Mouse (Mus musculus) gastrocnemius, postnatal 25 days (tissue): ENCODE measurements around the gene Myef2. TPM values are rescaled to one million over a fixed set of nuclear protein-coding genes. Genes with fewer than 3 reads are reported as not detected.
"Not testable (repeated sequence)": the region's sequence is repeated elsewhere in the genome, so short reads cannot be mapped to it uniquely, and the experiment has no call there.

Experiments used
- DNase-seq: peaks from one replicate; pipeline ENCODE4 v3.0.0; 2022
- long read RNA-seq, 2 experiments: library from polyadenylated mRNA; stranded (forward); transcript quantifications; one replicate each; pipeline ENCODE4 v2.0.0; 2021
- total RNA-seq, 2 experiments: library from RNA; stranded (reverse); gene quantifications; 1 replicate in 1 of 2; 2 replicates in 1 of 2; pipeline ENCODE4 v1.2.3; 2021

The Myef2 gene
- total RNA-seq, result 1 to 10 TPM; 3.1 to 3.2 TPM
- long read RNA-seq, experiment 1, partial matches to known transcripts, result 0 of 1 reads
- long read RNA-seq, experiment 1, other reads (novel, unspliced or antisense), result 1 of 1 reads
- long read RNA-seq, experiment 2, partial matches to known transcripts, result 0 of 2 reads
- long read RNA-seq, experiment 2, other reads (novel, unspliced or antisense), result 2 of 2 reads

DNA sequence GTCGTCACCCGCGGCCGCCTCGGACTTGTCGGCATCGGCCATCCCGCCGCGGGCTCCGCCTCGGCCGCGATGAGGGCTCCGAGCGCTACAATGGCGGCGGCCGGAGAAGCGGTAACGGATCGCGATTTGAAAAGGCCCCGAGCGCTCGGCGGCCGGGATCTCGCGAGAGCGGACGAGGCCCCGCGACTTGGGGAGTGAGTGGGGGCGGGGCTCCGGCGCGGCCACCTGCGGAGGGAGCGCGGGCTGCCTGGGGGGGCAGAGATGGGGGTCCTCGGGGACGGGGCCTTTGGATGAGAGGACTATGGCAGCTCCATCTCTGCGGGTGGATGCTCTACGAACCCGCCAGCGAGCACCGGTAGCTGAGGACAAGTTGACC, at the start of gene Myef2:
Gene Myef2, minus strand, starts transcription at position 185 of the 376 bp plus-strand sequence.
- peak; percentile 74 for DNase-seq

GRCm38 (mm10) chr2:125162012-125162470, 38.6 kb upstream of the Myef2 start:
- DNase-seq, result no peak

DNA sequence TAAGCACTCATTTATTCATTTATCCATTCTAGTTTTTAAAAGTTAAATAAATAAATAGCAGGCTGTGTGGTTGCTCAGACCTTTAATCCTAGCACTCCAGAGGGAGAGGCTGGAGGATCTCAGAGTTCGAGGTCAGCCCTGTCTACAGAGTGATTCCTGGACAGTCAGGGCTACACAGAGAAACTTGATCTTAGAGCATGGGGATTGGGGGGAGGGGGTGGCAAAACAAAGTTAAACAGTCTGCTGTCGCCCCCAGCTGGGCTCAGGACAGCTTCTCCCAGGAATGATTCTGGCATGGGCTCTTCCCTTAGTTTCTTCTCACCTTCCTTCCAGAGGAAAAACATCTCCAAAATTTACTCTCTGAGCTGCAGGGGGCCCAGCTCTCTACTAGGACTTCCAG, 32.0 kb upstream of the Myef2 start:
- no peak for DNase-seq

GRCm38 (mm10) chr2:125154294-125154693, 30.8 kb upstream of the Myef2 start:
- DNase-seq, result no peak

GRCm38 (mm10) chr2:125152388-125152787, 28.9 kb upstream of the Myef2 start, which contains the start of gene Slc12a1:
Slc12a1 (plus strand) TSS chr2:125152505.
- DNase-seq, result no peak

DNA sequence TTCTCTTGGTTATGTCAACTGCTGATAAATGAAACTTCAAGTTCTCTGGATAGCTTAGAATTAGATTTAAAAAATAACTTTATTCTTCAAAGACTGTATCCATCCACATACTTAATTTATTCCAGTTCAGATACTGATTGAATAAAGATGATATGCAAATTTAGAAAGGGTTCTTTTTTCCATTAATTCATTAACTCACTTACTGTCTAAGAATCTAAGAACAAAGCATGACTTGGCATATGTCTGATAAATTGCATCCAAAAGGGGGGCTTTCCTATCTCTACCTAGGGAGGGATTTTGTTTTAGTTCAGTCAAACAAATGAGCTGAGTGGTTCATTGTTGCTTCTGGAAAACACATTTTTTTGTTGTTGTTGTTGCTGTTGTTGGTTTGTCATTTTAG, 18.9 kb upstream of the Myef2 start:
- no peak for DNase-seq

DNA sequence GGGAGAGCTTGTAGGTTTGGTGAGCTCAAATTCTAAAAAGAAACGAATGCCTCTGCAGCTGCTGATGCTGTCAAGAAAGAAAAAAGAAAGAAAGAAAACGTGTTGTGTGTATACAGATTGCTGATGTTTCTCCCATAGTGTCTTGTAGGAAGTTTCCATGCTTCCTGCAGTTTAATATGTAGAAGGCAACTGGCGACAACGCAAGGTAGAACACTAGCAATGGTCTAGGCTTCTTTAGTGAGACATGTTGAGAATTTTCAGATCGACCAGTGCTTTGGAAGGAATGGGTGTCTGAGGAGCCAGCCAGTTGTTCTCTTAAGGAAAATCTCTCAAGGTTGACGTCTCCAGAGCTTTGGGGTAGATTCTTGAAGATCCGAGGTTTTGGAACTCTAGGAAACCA, 13.4 kb upstream of the Myef2 start:
- DNase-seq, result no peak

GRCm38 (mm10) chr2:125135903-125136811, 12.7 kb upstream of the Myef2 start, which contains the start of gene Ctxn2:
Ctxn2 (plus strand) TSS chr2:125136692.
- DNase-seq, result peak; percentile 40

GRCm38 (mm10) chr2:125134113-125134512, 10.7 kb upstream of the Myef2 start:
- no peak for DNase-seq

DNA sequence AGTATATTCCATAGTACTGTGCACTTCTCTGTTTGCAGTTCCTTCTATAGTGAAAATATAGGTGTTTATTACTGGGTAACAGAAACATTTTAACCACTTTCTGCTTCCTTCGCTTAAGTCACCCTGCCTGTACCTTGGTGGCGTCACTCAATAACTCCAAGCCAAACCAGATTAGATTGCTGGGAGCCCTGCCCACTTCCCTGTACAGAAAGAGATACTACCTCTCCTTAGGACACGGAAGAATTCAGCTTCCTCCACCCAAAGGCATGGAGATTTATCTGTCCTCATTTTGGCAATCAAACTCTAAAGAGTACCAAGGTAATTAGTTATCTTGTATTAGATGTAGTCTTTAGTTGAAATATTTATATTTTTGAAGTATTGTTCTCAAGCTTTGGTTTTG, 3.3 kb upstream of the Myef2 start:
- no peak for DNase-seq

DNA sequence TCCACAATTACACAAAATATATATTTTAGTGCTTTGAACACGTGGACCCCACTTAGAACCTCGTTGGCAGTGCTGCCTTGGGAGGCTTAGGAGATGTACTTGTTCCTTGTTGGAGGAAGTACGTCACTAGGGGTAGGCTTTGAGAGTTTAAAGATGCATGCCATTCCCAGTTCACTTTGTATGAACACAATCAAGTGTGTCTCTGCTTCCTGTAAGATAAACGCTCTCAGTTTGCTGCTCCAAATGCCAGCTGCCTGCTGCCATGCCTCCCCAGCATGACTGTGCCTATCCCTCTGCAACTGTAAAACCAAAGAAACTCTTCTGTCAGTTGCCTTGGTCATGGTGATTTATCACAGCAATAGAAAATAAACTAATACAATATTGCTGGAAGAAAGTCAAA, 2.4 kb upstream of the Myef2 start:
- DNase-seq, result no peak

DNA sequence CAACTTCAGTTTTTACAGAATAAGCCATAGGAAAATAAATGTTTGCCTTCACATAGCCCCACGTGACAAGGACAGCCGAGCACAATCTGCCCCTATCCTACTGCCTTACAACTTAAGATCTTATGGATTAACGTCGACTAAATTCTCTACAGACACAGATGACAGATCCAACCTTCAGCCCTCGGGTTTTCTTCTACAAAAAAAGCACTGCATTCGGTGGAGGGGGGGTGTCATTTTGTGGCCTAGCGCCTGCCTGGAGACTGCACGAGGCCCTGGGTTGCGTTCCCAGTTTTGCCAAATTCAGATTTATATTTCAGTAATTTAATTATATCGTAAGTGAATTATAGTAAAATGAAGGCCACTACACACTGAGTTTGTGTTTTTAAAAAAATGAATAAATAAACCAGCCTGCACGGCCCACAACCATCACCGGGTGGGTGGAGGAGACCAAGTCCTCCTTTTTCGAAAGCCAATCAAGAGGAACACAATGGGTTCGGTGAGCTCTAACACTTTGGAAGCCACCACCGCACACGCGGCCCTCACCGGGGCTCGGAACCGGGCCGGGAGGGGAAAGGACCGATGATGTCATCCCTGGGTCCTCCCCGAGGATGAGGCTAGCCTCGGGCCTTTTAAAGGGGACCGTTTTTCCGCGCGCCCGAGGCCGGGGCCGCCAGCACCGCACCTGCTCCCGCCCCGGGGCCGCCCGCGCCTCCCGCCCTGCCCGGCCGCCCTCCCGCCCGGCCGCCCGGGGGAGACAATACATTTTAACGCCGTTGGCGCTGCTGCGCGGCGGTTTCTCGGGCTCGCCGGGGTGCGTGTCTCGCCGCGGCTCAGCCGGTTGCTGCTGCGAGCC, 611 bp downstream of the Myef2 start:
- DNase-seq, result peak; percentile 38

- no peak for DNase-seq
Measured at GRCm38 (mm10) chr2:125122288-125122623, 1.2 kb downstream of the Myef2 start.

GRCm38 (mm10) chr2:125119381-125120110, 3.9 kb downstream of the Myef2 start:
- DNase-seq, result no peak

DNA sequence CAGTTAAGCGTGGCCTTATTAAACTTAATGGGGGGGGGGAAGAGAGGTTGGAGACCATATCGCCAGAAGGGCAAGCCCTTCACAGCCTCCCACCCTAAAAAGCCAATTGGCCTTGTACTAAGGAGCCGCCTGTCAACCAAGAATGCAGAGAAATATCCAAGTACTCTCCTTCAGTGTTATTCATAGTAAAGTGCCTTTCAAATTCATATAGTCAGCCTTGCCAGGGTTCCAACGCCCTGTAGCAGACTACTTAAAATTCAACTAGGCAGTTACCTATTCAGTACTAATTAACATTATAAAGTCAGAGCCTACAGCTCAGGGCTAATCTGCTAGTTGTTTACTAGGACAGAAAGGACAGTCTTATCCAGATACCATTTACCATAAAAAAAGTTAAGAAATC, 16.9 kb downstream of the Myef2 start:
- DNase-seq, result not testable (repeated sequence)

DNA sequence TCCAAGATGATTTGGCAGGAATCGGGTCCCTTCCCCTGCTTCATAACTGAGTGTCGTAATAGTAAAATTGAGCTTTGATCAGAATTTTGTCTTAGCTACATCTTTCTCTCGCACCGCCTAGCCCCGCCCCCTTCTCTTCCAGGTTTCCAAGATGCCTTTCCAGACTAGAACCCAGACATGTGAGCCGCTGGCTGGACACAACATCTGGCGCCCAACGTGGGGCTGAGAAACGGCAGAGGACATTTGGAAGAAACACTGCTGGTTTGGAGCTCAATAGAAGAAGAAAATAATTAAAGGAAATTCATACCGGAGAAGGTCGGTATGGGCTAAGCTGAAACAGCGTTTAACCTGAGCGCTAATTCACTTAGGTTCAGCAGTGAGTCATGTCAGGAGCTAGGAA, 19.0 kb downstream of the Myef2 start:
- DNase-seq, result not testable (repeated sequence)

DNA sequence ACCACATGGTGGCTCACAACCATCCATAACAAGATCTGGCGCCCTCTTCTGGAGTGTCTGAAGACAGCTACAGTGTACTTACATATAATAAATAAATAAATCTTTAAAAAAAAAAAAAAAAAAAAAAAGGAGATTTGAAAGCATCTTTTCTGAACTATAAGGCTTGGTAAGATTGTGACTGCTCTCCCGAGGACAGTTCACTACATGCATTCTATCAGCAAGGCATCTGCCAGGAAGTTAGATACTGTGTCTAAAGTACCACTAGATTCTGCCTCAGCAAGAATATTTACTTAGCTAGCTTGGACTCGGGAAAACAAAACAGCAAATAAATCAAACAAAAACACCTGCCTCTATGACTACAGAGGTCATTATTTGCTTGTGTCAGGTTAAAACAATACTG, 31.3 kb downstream of the Myef2 start:
- not testable (repeated sequence) for DNase-seq

DNA sequence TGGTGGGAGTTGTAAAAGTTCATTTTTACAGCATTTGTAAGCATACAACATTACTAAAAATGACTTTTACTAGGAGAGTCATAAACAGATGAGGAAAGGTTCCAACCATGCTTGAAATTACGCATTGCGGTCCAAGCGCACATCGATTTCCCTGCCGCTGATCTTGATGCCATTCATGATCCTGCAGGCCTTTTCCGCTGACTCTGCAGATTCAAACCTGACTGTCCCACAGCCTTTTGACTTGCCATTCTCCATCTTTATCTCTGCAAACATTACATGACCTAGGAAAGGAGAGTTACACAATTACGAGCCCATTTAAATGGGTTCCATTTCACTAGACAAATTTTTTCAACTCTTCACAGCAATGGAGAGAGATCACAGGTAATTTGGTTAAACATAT, 34.7 kb downstream of the Myef2 start:
- DNase-seq, result no peak

DNA sequence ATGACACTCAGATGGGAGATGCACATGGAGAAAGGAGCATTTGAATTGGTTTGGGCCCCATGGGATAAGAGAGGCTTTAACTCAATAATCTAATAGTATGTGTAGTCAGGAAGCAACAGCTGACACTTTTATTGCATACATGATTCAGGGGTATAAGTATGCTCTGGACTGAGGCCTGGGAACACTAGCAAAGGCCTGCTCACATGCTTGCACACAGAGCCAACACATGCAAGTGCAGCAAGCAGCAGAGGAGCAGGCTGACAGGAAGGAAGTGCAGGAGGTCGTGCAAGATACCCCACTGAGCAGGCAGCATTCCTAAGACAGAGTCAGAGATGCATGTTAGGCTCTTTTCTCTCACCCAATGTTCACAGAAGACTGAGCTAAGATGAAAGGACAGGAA, 39.6 kb downstream of the Myef2 start:
- DNase-seq, result no peak

DNA sequence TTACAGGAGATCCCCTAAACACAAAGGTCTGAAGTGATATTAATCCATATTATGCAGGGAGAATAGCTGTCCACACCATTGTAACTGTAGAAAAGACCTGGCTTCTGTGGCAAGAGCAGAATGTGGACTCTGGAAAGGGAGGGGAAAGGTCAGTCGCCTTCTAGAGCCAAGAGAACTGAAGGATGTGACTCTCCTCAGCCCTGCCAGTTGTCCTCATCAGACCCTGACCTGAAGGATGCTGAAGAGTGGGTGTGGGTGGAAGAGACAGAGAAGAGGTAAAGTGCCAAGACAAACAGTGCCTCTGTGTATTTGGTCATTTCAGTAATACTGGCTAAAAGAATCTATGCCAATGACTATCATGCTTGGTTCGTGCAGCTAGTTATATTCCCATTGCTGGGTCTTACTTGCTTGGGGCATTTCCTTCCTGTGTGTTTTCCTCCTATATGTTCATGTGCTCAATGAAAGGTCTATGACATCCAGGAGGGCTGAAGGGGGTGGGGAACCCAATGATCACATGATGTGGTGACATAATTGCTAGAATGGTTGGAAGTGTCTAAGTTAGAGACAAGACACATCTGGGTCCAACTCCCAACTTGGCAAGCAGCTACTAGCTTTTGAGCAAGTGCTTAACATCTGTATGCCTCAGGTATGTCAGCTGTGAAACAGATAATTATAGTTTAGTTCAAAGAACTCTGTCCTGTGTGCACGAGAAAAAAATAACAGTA, 50.2 kb downstream of the Myef2 start:
- no peak for DNase-seq

GRCm38 (mm10) chr2:125068696-125069095, 54.8 kb downstream of the Myef2 start:
- DNase-seq, result no peak
